Mouse (Mus musculus) forebrain, embryonic 16.5 days (tissue): ENCODE measurements around the gene Bcl9l. TPM values are rescaled to one million over a fixed set of nuclear protein-coding genes. Genes with fewer than 3 reads are reported as not detected.

Experiments used
- ATAC-seq: fragments of 200-750 bp; cut with Nextera tagmentation; 2 replicates; pipeline ENCODE4 v1.8.0; 2017; ENCODE audit warnings: mild to moderate bottlenecking, moderate library complexity
- H3K27ac ChIP-seq: fragments of 300-500 bp; sonication (generic); 2 replicates; pipeline ENCODE4 v1.5.1; 2014; ENCODE audit warnings: low read length, control low read depth
- H3K27me3 ChIP-seq: fragments of 300-500 bp; sonication (generic); replicated peaks from 2 replicates; pipeline ENCODE4 v1.6.1; 2014; ENCODE audit warnings: low read length; ENCODE audit not compliant: control insufficient read depth, insufficient read depth
- H3K36me3 ChIP-seq: fragments of 300-500 bp; sonication (generic); 2 replicates; pipeline ENCODE4 v1.6.1; 2014; ENCODE audit not compliant: control insufficient read depth, insufficient read depth
- H3K4me1 ChIP-seq: fragments of 300-500 bp; sonication (generic); replicated peaks from 2 replicates; pipeline ENCODE4 v1.6.1; 2014; ENCODE audit warnings: low read length; ENCODE audit not compliant: control insufficient read depth, insufficient read depth
- H3K4me2 ChIP-seq: fragments of 300-500 bp; sonication (generic); 2 replicates; pipeline ENCODE4 v1.6.1; 2014; ENCODE audit warnings: mild to moderate bottlenecking, low read length, control low read depth
- H3K4me3 ChIP-seq: fragments of 300-500 bp; sonication (generic); replicated peaks from 2 replicates; pipeline ENCODE4 v1.5.1; 2014; ENCODE audit warnings: mild to moderate bottlenecking, low read length, control low read depth
- H3K9ac ChIP-seq: fragments of 300-500 bp; sonication (generic); replicated peaks from 2 replicates; pipeline ENCODE4 v1.6.1; 2014; ENCODE audit warnings: low read depth, low read length, control low read depth
- H3K9me3 ChIP-seq: fragments of 300-500 bp; sonication (generic); 2 replicates; pipeline ENCODE4 v1.6.1; 2016; ENCODE audit warnings: low read length; ENCODE audit not compliant: control insufficient read depth
- WGBS: fragments of 180-500 bp; shearing (Covaris S2); extraction: QIAGEN DNeasy Blood & Tissue Kit; methylation state at CpG from one replicate; pipeline ENCODE4 v1.1.7; 2014; 5-methylcytosine and 5-hydroxymethylcytosine counted together
- polyA plus RNA-seq: library from polyadenylated mRNA; unstranded; fragments of >200 nt; fragmentation: Nextera tagmentation; extraction: Ambion mirVana; gene quantifications from 2 replicates; pipeline ENCODE4 v1.2.1, GENCODE M21; 2015

Bcl9l gene
- polyA plus RNA-seq, 1 experiment from 2014 or later, result 15.0 TPM

DNA sequence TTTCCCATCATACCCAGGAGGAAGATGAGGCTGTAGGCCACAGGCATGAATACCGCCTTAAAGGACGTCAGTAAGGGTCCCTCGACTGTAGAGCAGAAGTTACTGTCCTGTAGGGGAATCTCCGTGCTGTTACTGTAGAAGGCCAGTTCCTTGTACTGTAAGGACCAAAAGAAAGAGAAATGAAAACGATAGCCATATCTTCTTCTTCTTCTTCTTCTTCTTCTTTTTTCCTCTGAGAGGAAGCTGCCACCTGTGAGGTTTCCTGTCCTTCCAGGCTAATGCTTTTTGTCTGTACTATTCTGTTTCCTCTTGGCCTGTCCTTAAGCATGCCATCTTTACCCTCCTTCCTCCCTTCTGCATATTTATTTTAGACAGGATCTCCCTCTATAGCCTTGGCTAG lies 31.5 kb downstream of the Bcl9l start:
- Histone ChIP-seq H3K27ac (no peak overlapping the region), H3K9ac (no peak overlapping the region), H3K4me2 (no peak overlapping the region), H3K9me3 (no peaks in the 10 kb centered on the region), H3K4me1 (peaks cover 28% of the 10 kb centered on the region), H3K27me3 (no peaks in the 10 kb centered on the region), H3K4me3 (no peak overlapping the region), H3K36me3 (no peaks in the 10 kb centered on the region)
- WGBS, result 89% methylated on average over 5 of the region's 5 CpGs
- no peak for ATAC-seq

DNA sequence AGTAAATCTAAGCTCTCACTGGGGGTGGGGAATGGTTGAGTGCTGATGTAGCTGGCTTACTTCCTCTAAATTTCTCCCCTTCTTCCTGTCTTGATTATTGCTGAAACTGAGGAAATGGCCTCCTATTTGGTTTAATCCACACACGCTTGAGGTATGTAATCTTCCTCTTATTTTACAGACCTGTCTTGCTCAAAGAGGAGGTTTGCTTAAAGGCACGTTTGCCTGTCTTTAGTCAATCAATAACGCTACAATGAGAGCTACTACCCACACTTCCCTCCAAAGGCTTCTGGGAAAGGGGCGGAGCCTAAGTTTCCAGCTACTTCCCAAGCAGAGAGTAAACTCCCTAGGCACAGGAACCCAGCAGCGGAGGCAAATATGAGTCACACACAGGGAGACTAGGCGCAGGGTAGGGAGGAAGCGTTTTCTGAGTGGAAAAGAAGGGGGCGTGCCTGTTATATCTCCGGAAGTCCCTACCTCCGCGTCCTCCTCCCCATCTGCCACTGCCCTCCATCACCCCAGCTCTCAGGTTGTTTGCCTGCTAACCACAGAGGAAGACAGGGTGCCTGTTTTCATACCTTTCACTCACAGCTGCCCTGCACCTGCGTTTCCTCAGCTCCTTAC lies 32.6 kb downstream of the Bcl9l start:
- Histone ChIP-seq H3K9ac (no peak overlapping the region), H3K27me3 (no peaks in the 10 kb centered on the region), H3K9me3 (no peaks in the 10 kb centered on the region), H3K4me2 (no peak overlapping the region), H3K4me1 (peaks cover 17% of the 10 kb centered on the region), H3K27ac (no peak overlapping the region), H3K36me3 (no peaks in the 10 kb centered on the region), H3K4me3 (no peak overlapping the region)
- 80% methylated on average over 12 of the region's 12 CpGs for WGBS
- no peak for ATAC-seq

DNA sequence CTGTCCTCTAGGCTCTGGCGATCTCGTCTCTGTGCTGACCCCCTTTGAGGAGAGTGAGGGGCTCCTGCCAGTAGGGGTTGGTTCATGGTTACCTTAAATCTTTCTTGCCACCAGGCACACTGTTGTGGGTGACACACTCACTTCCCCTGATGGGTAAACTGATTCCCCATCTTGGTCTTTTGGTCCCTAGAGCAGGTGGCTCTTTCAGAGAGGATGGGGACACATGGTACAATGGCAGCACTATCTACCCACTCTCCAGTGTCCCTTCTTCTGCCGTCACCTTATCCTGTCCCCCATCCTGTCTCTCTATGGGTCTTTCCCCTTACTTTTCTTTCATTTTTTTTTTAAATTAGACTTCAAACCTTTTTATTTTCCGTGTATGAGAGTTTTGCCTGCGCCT lies 33.3 kb downstream of the Bcl9l start:
- ATAC-seq, result no peak
- 89% methylated on average over 5 of the region's 5 CpGs for WGBS
- Histone ChIP-seq H3K4me2 (no peak overlapping the region), H3K9me3 (no peaks in the 10 kb centered on the region), H3K4me1 (peaks cover 11% of the 10 kb centered on the region), H3K27me3 (no peaks in the 10 kb centered on the region), H3K9ac (no peak overlapping the region), H3K36me3 (no peaks in the 10 kb centered on the region), H3K4me3 (no peak overlapping the region), H3K27ac (no peak overlapping the region)

DNA sequence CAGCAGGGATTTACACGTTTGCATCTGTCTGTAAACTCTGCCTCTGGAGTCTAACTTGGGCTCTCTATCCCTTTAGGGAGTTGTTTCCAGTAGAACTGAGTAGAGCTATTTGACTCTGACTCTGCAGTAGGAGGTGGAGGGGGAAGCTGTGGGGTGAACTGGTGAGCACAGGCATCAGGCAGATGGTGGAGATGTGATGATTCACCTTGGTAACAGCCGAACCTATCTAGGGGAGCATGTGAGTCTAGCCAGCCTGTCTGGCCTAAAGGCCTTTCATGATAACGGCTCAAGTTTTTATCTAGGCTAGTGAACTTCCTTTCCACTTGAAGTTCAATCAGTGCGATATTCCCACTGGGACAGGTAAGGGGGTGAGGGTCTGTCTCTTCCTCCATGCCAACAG lies 34.7 kb downstream of the Bcl9l start:
- Histone ChIP-seq H3K9ac (no peak overlapping the region), H3K4me2 (no peak overlapping the region), H3K4me3 (no peak overlapping the region), H3K9me3 (no peaks in the 10 kb centered on the region), H3K27ac (no peak overlapping the region), H3K27me3 (no peaks in the 10 kb centered on the region), H3K4me1 (peaks cover 6% of the 10 kb centered on the region; the same call in 1 of the 2 replicates), H3K36me3 (no peaks in the 10 kb centered on the region)
- WGBS, result 80% methylated on average over 4 of the region's 4 CpGs
- ATAC-seq, result no peak

DNA sequence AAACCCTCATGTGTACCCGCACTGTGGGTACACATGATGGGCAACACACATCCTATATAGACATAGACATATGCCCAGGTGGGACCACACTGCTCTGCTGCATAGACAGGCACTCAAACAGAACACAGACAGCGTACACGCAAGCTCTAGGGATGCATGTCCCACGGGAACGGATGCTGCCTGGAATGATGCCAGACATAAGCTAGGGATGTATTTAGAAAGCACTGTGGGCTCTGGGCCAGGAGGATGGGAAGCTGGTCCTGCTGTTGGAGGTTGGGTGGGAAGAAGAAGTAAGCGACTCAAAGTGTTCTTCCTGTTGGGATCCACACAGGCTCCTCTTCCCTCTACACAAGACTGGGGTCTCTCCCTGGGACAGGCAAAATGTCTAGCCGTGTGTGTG lies 35.4 kb downstream of the Bcl9l start:
- Histone ChIP-seq H3K4me3 (no peak overlapping the region), H3K9ac (no peak overlapping the region), H3K4me2 (no peak overlapping the region), H3K9me3 (no peaks in the 10 kb centered on the region), H3K27me3 (no peaks in the 10 kb centered on the region), H3K4me1 (0 out of 2 replicates have a peak, but pooled peaks cover 6% of the 10 kb centered on the region), H3K36me3 (no peaks in the 10 kb centered on the region), H3K27ac (no peak overlapping the region)
- peak; percentile 40 for ATAC-seq
- 49% methylated on average over 7 of the region's 7 CpGs for WGBS

DNA sequence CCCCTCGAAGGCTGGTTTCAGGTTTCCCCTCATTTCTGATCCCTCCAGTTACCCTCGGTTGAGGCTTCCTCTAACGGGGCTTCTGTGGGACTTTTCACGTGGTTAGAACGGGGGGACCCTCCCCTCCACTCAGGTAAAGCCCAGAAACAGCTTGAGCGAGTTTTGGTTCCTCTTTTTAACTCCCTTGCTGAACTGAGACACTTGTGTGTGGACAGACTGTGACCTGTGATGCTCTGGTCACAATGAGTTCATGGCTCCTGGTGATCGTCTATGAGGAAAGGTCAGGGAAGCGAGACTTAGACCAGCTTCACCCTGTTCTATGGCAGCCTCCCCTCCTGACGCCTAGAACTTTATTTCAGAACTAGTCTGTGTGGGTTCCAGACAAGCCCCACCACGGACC lies 39.3 kb downstream of the Bcl9l start:
- WGBS, result 84% methylated on average over 10 of the region's 10 CpGs
- Histone ChIP-seq H3K9ac (no peak overlapping the region), H3K36me3 (no peaks in the 10 kb centered on the region), H3K4me1 (0 out of 2 replicates have a peak, but pooled peaks cover 6% of the 10 kb centered on the region), H3K27me3 (no peaks in the 10 kb centered on the region), H3K4me3 (no peak overlapping the region), H3K9me3 (no peaks in the 10 kb centered on the region), H3K27ac (no peak overlapping the region), H3K4me2 (no peak overlapping the region)
- ATAC-seq, result no peak

DNA sequence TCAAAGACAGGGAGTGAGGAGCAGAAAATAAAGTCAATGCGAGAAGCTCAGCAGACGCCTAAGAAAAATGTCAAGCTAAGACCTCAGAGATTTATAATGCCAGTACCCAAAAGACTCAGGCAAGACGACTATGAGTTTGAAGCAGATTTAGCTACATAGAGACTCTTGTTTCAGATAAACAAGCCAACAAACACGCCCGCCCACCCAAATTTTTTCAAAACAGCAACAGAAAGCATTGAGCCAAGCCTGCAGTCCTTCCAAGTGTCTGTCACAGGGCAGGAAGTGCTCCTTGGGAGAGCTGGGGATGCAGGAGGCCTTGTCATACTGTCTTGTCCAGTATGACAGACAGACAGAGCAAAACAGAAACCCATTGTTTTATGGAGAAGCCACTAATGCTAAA lies 41.1 kb downstream of the Bcl9l start:
- no peak overlapping the region for H3K27ac ChIP-seq
- no peak overlapping the region for H3K4me3 ChIP-seq
- H3K9ac ChIP-seq, result no peak overlapping the region
- no peak overlapping the region for H3K4me2 ChIP-seq
- H3K4me1 ChIP-seq, result no peaks in the 10 kb centered on the region
- no peak for ATAC-seq
- H3K36me3 ChIP-seq, result no peaks in the 10 kb centered on the region
- 87% methylated on average over 5 of the region's 5 CpGs for WGBS
- H3K27me3 ChIP-seq, result no peaks in the 10 kb centered on the region
- no peaks in the 10 kb centered on the region for H3K9me3 ChIP-seq

DNA sequence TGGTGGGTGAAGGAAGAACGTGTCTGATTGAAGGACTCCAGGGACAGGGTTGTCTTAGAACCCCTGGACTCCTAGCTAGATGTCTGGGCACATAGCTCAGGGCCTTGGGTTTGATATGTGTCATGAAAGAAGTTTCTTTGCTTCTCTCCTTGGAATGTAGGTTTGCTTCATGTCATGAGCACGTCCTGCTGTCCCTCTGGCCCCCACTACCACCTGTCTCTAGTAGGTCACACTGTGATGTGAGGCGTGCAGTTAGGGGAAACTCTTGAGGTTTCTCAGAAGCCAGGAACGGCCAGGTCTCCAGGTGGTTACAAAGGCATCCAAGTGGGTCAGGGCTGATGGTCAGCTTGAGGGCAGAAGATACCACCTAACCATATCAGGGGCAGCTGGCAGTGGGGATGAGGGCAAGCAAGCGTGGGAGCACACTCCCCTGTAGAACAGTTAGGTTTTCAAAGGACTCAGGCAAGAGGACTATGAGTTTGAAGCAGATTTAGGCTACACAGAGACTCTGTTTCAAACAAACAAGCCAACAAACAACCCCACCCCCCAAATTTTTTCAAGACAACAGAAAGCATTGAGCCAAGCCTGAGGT lies 41.7 kb downstream of the Bcl9l start:
- Histone ChIP-seq H3K4me2 (no peak overlapping the region), H3K4me3 (no peak overlapping the region), H3K9ac (no peak overlapping the region), H3K4me1 (no peaks in the 10 kb centered on the region), H3K36me3 (no peaks in the 10 kb centered on the region), H3K27me3 (no peaks in the 10 kb centered on the region), H3K27ac (no peak overlapping the region), H3K9me3 (no peaks in the 10 kb centered on the region)
- WGBS, result 80% methylated on average over 5 of the region's 5 CpGs
- ATAC-seq, result no peak

DNA sequence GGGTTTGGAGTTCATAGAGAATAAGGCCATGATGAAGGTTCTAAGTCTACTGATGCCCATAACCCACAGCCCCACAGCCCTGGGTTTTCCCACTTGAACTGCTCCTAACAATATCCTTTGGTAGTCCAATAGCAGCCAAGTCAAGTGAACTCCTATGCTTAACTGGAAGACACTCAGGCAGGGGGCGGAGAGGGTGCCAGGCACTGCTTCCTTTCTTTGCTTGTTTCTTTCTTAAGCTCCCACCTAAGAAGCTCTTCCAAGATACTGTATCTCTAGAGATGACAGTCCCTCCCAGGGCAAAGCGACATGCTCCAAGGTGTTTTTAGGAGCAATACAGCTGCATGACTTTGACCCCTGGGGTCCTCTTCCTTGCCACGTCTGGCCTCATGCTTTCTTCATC lies 42.4 kb downstream of the Bcl9l start:
- no peaks in the 10 kb centered on the region for H3K36me3 ChIP-seq
- no peak overlapping the region for H3K27ac ChIP-seq
- 74% methylated on average over 3 of the region's 3 CpGs for WGBS
- H3K9ac ChIP-seq, result no peak overlapping the region
- ATAC-seq, result no peak
- H3K9me3 ChIP-seq, result no peaks in the 10 kb centered on the region
- no peak overlapping the region for H3K4me2 ChIP-seq
- no peaks in the 10 kb centered on the region for H3K27me3 ChIP-seq
- H3K4me1 ChIP-seq, result no peaks in the 10 kb centered on the region
- no peak overlapping the region for H3K4me3 ChIP-seq

DNA sequence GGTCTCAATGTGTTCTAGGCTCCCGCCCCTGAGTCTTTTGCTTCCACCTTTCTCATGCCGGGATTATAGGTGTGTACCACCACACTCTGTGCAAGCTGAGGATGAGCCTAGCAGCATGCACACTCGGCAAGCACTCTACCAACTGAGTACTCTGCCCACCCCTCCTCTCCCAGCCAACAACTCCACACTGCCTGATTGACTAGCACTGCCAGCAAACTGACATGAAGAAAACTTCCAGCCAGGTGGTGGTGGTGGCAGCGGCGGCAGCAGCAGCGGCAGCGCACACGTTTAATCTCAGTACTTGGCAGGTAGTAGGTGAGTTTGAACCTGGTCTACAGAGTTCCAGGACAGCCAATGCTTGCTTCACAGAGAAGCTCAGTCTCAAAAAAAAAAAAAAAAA lies 43.0 kb downstream of the Bcl9l start:
- no peaks in the 10 kb centered on the region for H3K9me3 ChIP-seq
- no peak overlapping the region for H3K4me3 ChIP-seq
- H3K36me3 ChIP-seq, result no peaks in the 10 kb centered on the region
- 86% methylated on average over 8 of the region's 8 CpGs for WGBS
- H3K4me1 ChIP-seq, result no peaks in the 10 kb centered on the region
- no peak for ATAC-seq
- H3K27me3 ChIP-seq, result no peaks in the 10 kb centered on the region
- no peak overlapping the region for H3K9ac ChIP-seq
- no peak overlapping the region for H3K27ac ChIP-seq
- no peak overlapping the region for H3K4me2 ChIP-seq
